Mouse (Mus musculus) embryonic fibroblast, embryonic 13.5 days (primary cell): Measurements from ENCODE around the gene Rhbg. TPM values are rescaled to one million over a fixed set of nuclear protein-coding genes. Genes with fewer than 3 reads are reported as not detected.
A peak's percentile ranks its signal among the peaks of the same experiment; 100 is the strongest.

Source experiments
- H3K27ac ChIP-seq: 2 replicates; pipeline ENCODE4 v1.5.1; 2012; ENCODE audit warnings: low read length, control low read depth, inconsistent platforms; ENCODE audit not compliant: insufficient read depth
- H3K4me1 ChIP-seq: 2 replicates; pipeline ENCODE4 v1.6.1; 2011; ENCODE audit warnings: low read length; ENCODE audit not compliant: control insufficient read depth, insufficient read depth
- H3K4me3 ChIP-seq: 2 replicates; pipeline ENCODE4 v1.5.1; 2011; ENCODE audit warnings: mild to moderate bottlenecking, control low read depth, low read length; ENCODE audit not compliant: insufficient read depth
- CTCF ChIP-seq: IDR thresholded peaks from 2 replicates; pipeline ENCODE4 v1.5.1; 2011; ENCODE audit warnings: mild to moderate bottlenecking, control low read depth, low read length, moderate library complexity, borderline replicate concordance; ENCODE audit not compliant: insufficient read depth
- POLR2A ChIP-seq: IDR thresholded peaks from 2 replicates; pipeline ENCODE4 v1.6.1; 2011; ENCODE audit warnings: low read depth, mild to moderate bottlenecking, control low read depth, low read length, moderate library complexity
- polyA plus RNA-seq: library from polyadenylated mRNA; stranded (reverse); fragments of >200 nt; gene quantifications from 2 replicates; pipeline ENCODE4 v1.2.4, GENCODE M21; 2011; ENCODE audit warnings: low read depth; ENCODE audit not compliant: missing spikeins, insufficient read length

The Rhbg gene
- polyA plus RNA-seq, 1 experiment, result not detected

GRCm38 (mm10) chr3:88248406-88248805 is 6.1 kb downstream of the Rhbg start:
- TF ChIP-seq POLR2A (no peak), CTCF (no peak)
- Histone ChIP-seq H3K4me3 (no peak overlapping the region), H3K27ac (no peak overlapping the region), H3K4me1 (no peaks in the 10 kb centered on the region)

GRCm38 (mm10) chr3:88247666-88248065 is 6.8 kb downstream of the Rhbg start:
- Histone ChIP-seq H3K27ac (no peak overlapping the region), H3K4me3 (no peak overlapping the region), H3K4me1 (no peaks in the 10 kb centered on the region)
- no peak for TF ChIP-seq CTCF
- TF ChIP-seq POLR2A, result no peak

- H3K4me1 ChIP-seq, result no peaks in the 10 kb centered on the region
- peak; percentile 98 for TF ChIP-seq CTCF
- no peak for TF ChIP-seq POLR2A
- H3K27ac ChIP-seq, result no peak overlapping the region
- no peak overlapping the region for H3K4me3 ChIP-seq
Measured at GRCm38 (mm10) chr3:88245811-88246210, 8.7 kb downstream of the Rhbg start.

- H3K27ac ChIP-seq, result no peak overlapping the region
- no peaks in the 10 kb centered on the region for H3K4me1 ChIP-seq
- TF ChIP-seq POLR2A (no peak), CTCF (peak; percentile 89)
- H3K4me3 ChIP-seq, result no peak overlapping the region
Measured at GRCm38 (mm10) chr3:88244071-88244470, 10.4 kb downstream of the Rhbg start.

- H3K27ac ChIP-seq, result no peak overlapping the region
- TF ChIP-seq CTCF, result peak; percentile 98
- no peak for TF ChIP-seq POLR2A
- no peak overlapping the region for H3K4me3 ChIP-seq
- no peaks in the 10 kb centered on the region for H3K4me1 ChIP-seq
Measured at GRCm38 (mm10) chr3:88242531-88242930, 12.0 kb downstream of the Rhbg start.

- TF ChIP-seq POLR2A, result no peak
- H3K4me3 ChIP-seq, result no peak overlapping the region
- H3K4me1 ChIP-seq, result no peaks in the 10 kb centered on the region
- no peak overlapping the region for H3K27ac ChIP-seq
Measured at GRCm38 (mm10) chr3:88241045-88241786, 13.3 kb downstream of the Rhbg start.

GRCm38 (mm10) chr3:88239446-88239845 is 15.1 kb downstream of the Rhbg start:
- Histone ChIP-seq H3K27ac (no peak overlapping the region), H3K4me3 (no peak overlapping the region), H3K4me1 (no peaks in the 10 kb centered on the region)
- TF ChIP-seq CTCF, result no peak
- TF ChIP-seq POLR2A, result no peak

GRCm38 (mm10) chr3:88238866-88239391 is 15.6 kb downstream of the Rhbg start:
- Histone ChIP-seq H3K4me1 (no peaks in the 10 kb centered on the region), H3K27ac (no peak overlapping the region), H3K4me3 (no peak overlapping the region)
- no peak for TF ChIP-seq CTCF
- TF ChIP-seq POLR2A, result no peak

- Histone ChIP-seq H3K4me3 (no peak overlapping the region), H3K4me1 (no peaks in the 10 kb centered on the region), H3K27ac (no peak overlapping the region)
- TF ChIP-seq CTCF (peak; percentile 33; the same call in 1 of the 2 replicates), POLR2A (no peak)
Measured at GRCm38 (mm10) chr3:88237556-88238194, 16.8 kb downstream of the Rhbg start.

- TF ChIP-seq POLR2A (no peak), CTCF (no peak)
- Histone ChIP-seq H3K4me3 (no peak overlapping the region), H3K4me1 (no peaks in the 10 kb centered on the region), H3K27ac (no peak overlapping the region)
Measured at GRCm38 (mm10) chr3:88237161-88237555, 17.4 kb downstream of the Rhbg start.
